Mouse (Mus musculus): ENCODE results near the gene Prrt3. TPM values are rescaled to one million over a fixed set of nuclear protein-coding genes. Genes with fewer than 3 reads are reported as not detected.

The Prrt3 gene
- total RNA-seq (2021): under 1 TPM in 1 of 2 experiments, not detected in 1; 0.07 TPM
- long read RNA-seq, experiment 1: 0 reads
- long read RNA-seq, experiment 2: 0 reads

GRCm38 (mm10) chr6:113501388-113502084 is at the start of gene Prrt3:
Prrt3 (minus strand) TSS chr6:113501931.
- DNase-seq (ENCODE audit: low spot score): no peak

GRCm38 (mm10) chr6:113543906-113544481 is 42.3 kb upstream of the Prrt3 start:
- DNase-seq (ENCODE audit: low spot score): no peak

GRCm38 (mm10) chr6:113541610-113542009 is 39.9 kb upstream of the Prrt3 start:
- no peak for DNase-seq (ENCODE audit: low spot score)

GRCm38 (mm10) chr6:113534886-113535285 is 33.2 kb upstream of the Prrt3 start:
- DNase-seq (ENCODE audit: low spot score): no peak

- DNase-seq (ENCODE audit: low spot score): no peak
These were observed 30.2 kb upstream of the Prrt3 start for GRCm38 (mm10) chr6:113531840-113532404.

- DNase-seq (ENCODE audit: low spot score): peak; percentile 91
These were observed 29.5 kb upstream of the Prrt3 start, which contains the start of the genes Emc3 and Fancd2 for GRCm38 (mm10) chr6:113530932-113531839. Emc3 (minus strand) TSS chr6:113531652. Fancd2 (plus strand) TSS chr6:113531682.

- no peak for DNase-seq (ENCODE audit: low spot score)
These were observed 21.7 kb upstream of the Prrt3 start for GRCm38 (mm10) chr6:113523420-113523819.

GRCm38 (mm10) chr6:113522310-113522709 is 20.6 kb upstream of the Prrt3 start:
- peak; percentile 44 for DNase-seq (ENCODE audit: low spot score)

GRCm38 (mm10) chr6:113517434-113518080 is 15.8 kb upstream of the Prrt3 start:
- DNase-seq (ENCODE audit: low spot score): no peak

- DNase-seq (ENCODE audit: low spot score): no peak
These were observed 12.9 kb upstream of the Prrt3 start for GRCm38 (mm10) chr6:113514600-113514999.

- no peak for DNase-seq (ENCODE audit: low spot score)
These were observed 12.2 kb upstream of the Prrt3 start for GRCm38 (mm10) chr6:113513944-113514343.

- peak; percentile 63 for DNase-seq (ENCODE audit: low spot score)
These were observed 7.2 kb upstream of the Prrt3 start for GRCm38 (mm10) chr6:113508947-113509280.

GRCm38 (mm10) chr6:113508272-113508946 is 6.7 kb upstream of the Prrt3 start:
- peak; percentile 81 for DNase-seq (ENCODE audit: low spot score)

GRCm38 (mm10) chr6:113507130-113507529 is 5.4 kb upstream of the Prrt3 start:
- no peak for DNase-seq (ENCODE audit: low spot score)

- DNase-seq (ENCODE audit: low spot score): no peak
These were observed 4.0 kb upstream of the Prrt3 start for GRCm38 (mm10) chr6:113505689-113506088.

GRCm38 (mm10) chr6:113502801-113503200 is 1.1 kb upstream of the Prrt3 start:
- DNase-seq (ENCODE audit: low spot score): no peak

- no peak for DNase-seq (ENCODE audit: low spot score)
These were observed 2.4 kb downstream of the Prrt3 start for GRCm38 (mm10) chr6:113499346-113499745.

GRCm38 (mm10) chr6:113495071-113495675 is 6.6 kb downstream of the Prrt3 start:
- DNase-seq (ENCODE audit: low spot score): no peak

- peak; percentile 66 for DNase-seq (ENCODE audit: low spot score)
These were observed 7.4 kb downstream of the Prrt3 start for GRCm38 (mm10) chr6:113494258-113494788.

Data from gastrocnemius, adult 18-20 months (tissue).